Mouse (Mus musculus): ENCODE measurements around the gene Sart3.

- TF ChIP-seq GATA1 (IDR thresholded peaks at IDR 0.05; ENCODE audit: borderline replicate concordance, low read length) (no peak), FLI1 (IDR thresholded peaks at IDR 0.05; ENCODE audit: low read length) (no peak)
Observed at GRCm38 (mm10) chr5:113734376-113734775, 37.9 kb downstream of the Sart3 start.
